Mouse (Mus musculus) fibroblast of lung, adult 2 months (primary cell): ENCODE data around the gene Rab32.
"Not testable (repeated sequence)": the region's sequence is repeated elsewhere in the genome, so short reads cannot be mapped to it uniquely, and the experiment has no call there.

ENCODE experiments used
- DNase-seq: peaks from one replicate; pipeline ENCODE4 v3.0.0-alpha.2; 2011; ENCODE audit warnings: low read depth

Rab32 gene

GRCm38 (mm10) chr10:10557570-10558336, at the start of gene Rab32:
TSS of gene Rab32 (minus strand) at chr10:10558265.
- DNase-seq: peak; percentile 75

DNA sequence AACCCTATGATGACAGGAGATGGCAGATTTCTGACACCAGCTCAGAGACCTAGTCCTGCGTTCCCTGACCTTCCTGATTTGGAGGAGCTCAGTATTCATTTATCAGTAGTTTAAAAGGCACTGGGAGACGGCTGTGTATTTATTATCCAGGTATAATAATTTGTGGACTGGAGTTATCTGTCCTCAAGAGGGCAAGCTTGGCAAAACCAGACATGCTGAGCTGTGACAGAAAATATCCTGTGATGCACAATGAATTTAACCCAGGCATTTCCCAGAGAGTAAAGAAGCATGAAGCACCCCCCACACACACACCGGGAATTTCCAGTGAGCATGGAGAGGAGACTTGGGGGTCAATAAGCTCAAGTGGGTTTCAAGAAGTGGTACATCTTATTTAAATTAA, 42.7 kb upstream of the Rab32 start:
- DNase-seq: no peak

- not testable (repeated sequence) for DNase-seq
Observed at GRCm38 (mm10) chr10:10597495-10597894, 39.4 kb upstream of the Rab32 start.

DNA sequence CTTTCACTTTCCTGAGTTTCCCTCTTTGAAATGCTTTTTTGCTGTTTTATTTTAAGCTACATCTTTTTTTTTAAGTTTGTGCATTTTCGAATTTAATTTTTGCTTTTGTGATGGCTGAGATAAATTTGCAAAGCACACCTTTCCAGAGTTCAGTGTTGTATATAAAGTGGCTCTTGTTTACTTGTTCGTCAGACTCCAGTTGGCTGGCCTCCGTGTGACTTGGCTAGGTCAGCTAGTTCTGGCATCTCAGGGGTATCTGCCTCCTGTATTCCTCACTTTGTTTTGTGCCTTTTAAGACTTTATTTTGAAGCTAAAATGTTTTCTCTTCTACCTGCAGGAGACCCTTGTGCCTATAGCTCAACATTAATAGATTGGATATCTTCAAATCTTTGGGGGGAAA, 22.7 kb upstream of the Rab32 start:
- DNase-seq: no peak

GRCm38 (mm10) chr10:10579821-10580220, 21.8 kb upstream of the Rab32 start:
- no peak for DNase-seq

DNA sequence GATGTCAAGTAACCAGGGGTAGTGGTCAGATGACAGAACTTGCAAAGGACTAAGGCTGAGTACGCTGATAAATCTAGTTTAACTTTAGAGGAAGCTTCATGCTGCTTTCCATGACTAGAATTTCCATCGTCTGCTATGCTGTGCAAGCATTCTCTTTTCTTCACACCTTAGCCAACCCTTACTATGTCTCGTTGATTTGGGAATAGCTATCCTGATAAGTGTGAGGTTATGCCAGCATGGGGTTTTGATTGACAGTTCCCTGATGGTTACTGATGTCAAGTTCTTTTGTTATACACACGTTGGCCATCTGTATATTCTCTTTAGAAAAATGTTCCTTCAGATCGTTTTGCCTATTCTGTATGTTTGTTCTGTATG, 259 bp upstream of the Rab32 start:
- no peak for DNase-seq

- DNase-seq: no peak
Observed at GRCm38 (mm10) chr10:10557085-10557484, 980 bp downstream of the Rab32 start.

DNA sequence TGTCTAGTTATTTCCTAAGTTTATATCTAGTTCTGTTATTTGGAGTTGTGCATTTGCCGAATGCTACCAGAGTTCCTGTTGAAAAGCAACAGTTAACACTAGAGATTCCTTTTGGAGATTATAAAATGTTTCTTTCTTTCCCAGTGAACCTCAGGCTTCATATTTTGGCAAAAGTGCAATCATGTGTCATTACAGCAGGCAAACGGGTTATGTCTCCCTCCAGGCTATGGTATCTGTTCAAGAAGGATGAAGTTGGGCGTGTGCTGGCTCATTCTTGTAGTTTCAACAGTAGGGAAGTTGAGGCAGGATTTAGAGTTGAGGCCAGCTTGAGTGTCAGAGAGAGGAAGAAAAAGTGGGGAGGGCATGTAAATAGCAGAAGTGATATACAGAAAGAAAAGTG, 2.4 kb downstream of the Rab32 start:
- no peak for DNase-seq

- DNase-seq: peak; percentile 81
Observed at GRCm38 (mm10) chr10:10555221-10555620, 2.8 kb downstream of the Rab32 start.

DNA sequence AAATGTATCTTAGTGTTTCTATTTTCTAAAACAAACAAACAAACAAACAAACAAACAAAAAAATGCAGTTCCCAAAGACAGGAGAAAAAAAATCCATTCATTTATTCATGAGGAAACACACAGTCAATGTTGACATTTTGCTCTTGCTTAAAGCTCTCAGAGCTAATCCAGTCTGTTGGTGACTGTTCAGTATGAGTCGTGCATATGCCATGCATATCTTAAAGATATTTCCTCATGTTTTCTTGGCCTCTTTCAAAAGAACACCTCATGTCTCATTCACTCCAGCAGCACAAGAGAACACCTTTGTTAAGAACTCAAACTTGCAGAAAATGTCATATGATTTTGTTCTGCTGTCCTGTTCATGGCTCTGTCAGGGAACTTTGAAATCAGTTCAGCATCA, 7.9 kb downstream of the Rab32 start:
- no peak for DNase-seq

GRCm38 (mm10) chr10:10546623-10547022, 11.4 kb downstream of the Rab32 start:
- no peak for DNase-seq

GRCm38 (mm10) chr10:10544955-10545354, 13.1 kb downstream of the Rab32 start:
- DNase-seq: no peak
